Mouse (Mus musculus) B cell, adult (primary cell): ENCODE data around the gene Orm1. TPM values are rescaled to one million over a fixed set of nuclear protein-coding genes. Genes with fewer than 3 reads are reported as not detected.

Source experiments
- total RNA-seq: library from RNA; stranded (reverse); gene quantifications from 4 replicates; pipeline ENCODE4 v1.2.4, GENCODE M21; 2023; ENCODE audit not compliant: inconsistent age

Orm1 gene
- not detected in 4 replicates for total RNA-seq

GRCm38 (mm10) chr4:63344295-63344694 is at the start of gene Orm1:
Gene Orm1, plus strand, starts transcription at chr4:63344560.

GRCm38 (mm10) chr4:63355877-63356665 is 11.7 kb downstream of the Orm1 start, which contains the start of gene Orm3:
Gene Orm3, plus strand, starts transcription at chr4:63356162.

GRCm38 (mm10) chr4:63362150-63362549 is 17.8 kb downstream of the Orm1 start, which contains the start of gene Orm2:
Gene Orm2, plus strand, starts transcription at chr4:63362449.

Other genes with a start within 250 kb of the Orm1 start
- not detected in 4 replicates for gene Ambp, start 189.8 kb upstream of the Orm1 start, total RNA-seq
- gene Kif12, start 172.4 kb upstream of the Orm1 start, total RNA-seq: not detected in 4 replicates
- gene Col27a1, start 130.6 kb upstream of the Orm1 start, total RNA-seq: 7.4 to 10.4 TPM (median 9.2 TPM) in 4 replicates
- gene Orm3, start 11.6 kb downstream of the Orm1 start, total RNA-seq: not detected in 4 replicates
- gene Orm2, start 17.9 kb downstream of the Orm1 start, total RNA-seq: not detected in 4 replicates
- gene Akna, start 58.8 kb downstream of the Orm1 start, total RNA-seq: 284 to 329 TPM (median 303 TPM) in 4 replicates
- gene Whrn, start 151.4 kb downstream of the Orm1 start, total RNA-seq: 56.8 to 74.0 TPM (median 63.1 TPM) in 4 replicates
- gene Atp6v1g1, start 200.2 kb downstream of the Orm1 start, total RNA-seq: 73.5 to 90.7 TPM (median 80.9 TPM) in 4 replicates
- 17.9 to 22.8 TPM (median 19.4 TPM) in 4 replicates for gene Tmem268, start 214.2 kb downstream of the Orm1 start, total RNA-seq